Mouse (Mus musculus) liver, postnatal 0 days (tissue): ENCODE measurements at regions not wholly inside any gene's neighbourhood (a gene's known extent, or its start where the extent isn't known, plus 50 kb on each side); places are given as distances from the start of the nearest gene placed in this dataset.

Experiments used
- CTCF ChIP-seq: sonication (generic); IDR thresholded peaks from 2 replicates; pipeline ENCODE4 v1.5.1; 2016; ENCODE audit warnings: antibody characterized with exemption, low read depth
- EP300 ChIP-seq: IDR thresholded peaks from 2 replicates; pipeline ENCODE4 v1.6.1; 2016; ENCODE audit warnings: antibody characterized with exemption, low read depth, mild to moderate bottlenecking

GRCm38 (mm10) chr4:150775695-150776521, 77.8 kb upstream of the Errfi1 start:
- TF ChIP-seq CTCF (no peak), EP300 (0 out of 2 replicates have a peak, but pooled peaks have one; percentile 8)
